Comparison of ENCODE assay signal across 8 mouse cellular contexts in the genomic region with DNA sequence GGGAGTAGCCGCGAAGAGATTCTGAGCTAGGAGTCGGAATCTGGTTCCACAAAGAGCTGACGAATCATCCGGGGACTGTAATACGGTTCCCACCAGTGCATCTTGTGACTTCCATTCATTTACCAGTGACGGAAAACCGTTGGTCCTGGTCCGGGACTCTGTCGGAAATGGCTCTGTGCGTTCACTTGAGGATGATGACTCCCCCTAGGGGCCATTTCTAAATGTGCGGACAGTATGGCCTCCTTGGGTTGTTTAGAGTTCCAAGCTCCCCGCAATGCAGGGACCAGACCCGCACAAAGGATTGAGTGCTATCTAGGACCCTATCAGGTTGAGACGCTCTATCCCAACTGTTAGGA. TPM values are rescaled to one million over a fixed set of nuclear protein-coding genes. Genes with fewer than 3 reads are reported as not detected.
DNase-seq lines count a peak whose midpoint lies in the region; ATAC-seq and TF ChIP-seq lines count a peak whose summit lies in the region.

Gene Arl2, minus strand, starts transcription at position 155 of the 356 bp plus-strand sequence.

- H3K4me3 ChIP-seq in hindbrain, postnatal 0 days (ENCODE audit: low read length) = peak within 1 kb of the TSS; percentile 65
- H3K4me3 ChIP-seq in macrophage (ENCODE audit: inconsistent target) = peak within 1 kb of the TSS; percentile 49

- peak; percentile 93 for DNase-seq in adipocyte (ENCODE audit: low spot score)
- DNase-seq in cerebellum, postnatal 4 days (ENCODE audit: low spot score in 2 of 2) = peak; percentile 53 to 79
- DNase-seq in gastrocnemius, adult 18-20 months (ENCODE audit: low spot score) = peak; percentile 82
- peak; percentile 96 for DNase-seq in hindbrain, postnatal 0 days (ENCODE audit: low spot score)
- DNase-seq in left cerebral cortex, adult 18-20 months (ENCODE audit: low spot score in 2 of 2) = peak; percentile 74 to 76
- DNase-seq in right cerebral cortex, postnatal 10 days (ENCODE audit: low spot score in 2 of 2) = peak; percentile 91
- DNase-seq in urinary bladder, postnatal 4 days (ENCODE audit: low spot score in 2 of 2) = peak; percentile 69

- H3K79me2 ChIP-seq in macrophage (ENCODE audit: inconsistent target) = no peaks in the 10 kb centered on the region

- peak within 1 kb of the TSS; percentile 80 for H3K9ac ChIP-seq in hindbrain, postnatal 0 days (replicated peaks; ENCODE audit: low read length)

- peak; percentile 52 for TF ChIP-seq CTCF in hindbrain, postnatal 0 days (IDR thresholded peaks at IDR 0.05; ENCODE audit: low read depth)

- H3K4me2 ChIP-seq in hindbrain, postnatal 0 days (ENCODE audit: low read depth, low read length) = peak within 1 kb of the TSS; percentile 92

- H3K4me1 ChIP-seq in hindbrain, postnatal 0 days (ENCODE audit: insufficient read depth, low read length) = peaks cover 10% of the 10 kb centered on the region

- H3K27me3 ChIP-seq in hindbrain, postnatal 0 days (ENCODE audit: insufficient read depth, low read length) = no peaks in the 10 kb centered on the region

- WGBS in hindbrain, postnatal 0 days = under 1% methylated on average over 15 of the region's 15 CpGs
- whole genome bisulfite sequencing in macrophage (ENCODE audit: missing documents) = 4% methylated on average over 15 of the region's 15 CpGs

- no peaks in the 10 kb centered on the region for H3K9me3 ChIP-seq in hindbrain, postnatal 0 days (ENCODE audit: low read length)

- peak within 1 kb of the TSS; percentile 99 for H3K27ac ChIP-seq in hindbrain, postnatal 0 days
- peak within 1 kb of the TSS; percentile 92 for H3K27ac ChIP-seq in macrophage

- ATAC-seq in hindbrain, postnatal 0 days = peak; percentile 82

- H3K36me3 ChIP-seq in hindbrain, postnatal 0 days (ENCODE audit: insufficient read depth, low read length) = peaks cover 10% of the 10 kb centered on the region
- H3K36me3 ChIP-seq in macrophage (ENCODE audit: inconsistent target) = no peaks in the 10 kb centered on the region

RNA-seq across cellular contexts. Expression of gene Arl2, which starts in this region (rescaled TPM):
- 10 to 100 TPM; 73.7 to 73.9 TPM for total RNA-seq in gastrocnemius, adult 18-20 months (2021)
- 112 and 123 TPM in 2 replicates for total RNA-seq in hindbrain, postnatal 0 days (2014; rRNA removed)
- 151 and 155 TPM in 2 replicates for polyA plus RNA-seq in hindbrain, postnatal 0 days (2015; fragmentation: Nextera tagmentation; extraction: Ambion mirVana)
- 10 to 100 TPM; 82.9 to 92.9 TPM for total RNA-seq in left cerebral cortex, adult 18-20 months (2021)
- total RNA-seq in macrophage (2018; cell fraction: chromatin; rRNA removed) = 10 to 100 TPM in 14 of 26 experiments, 1 to 10 TPM in 12; 2.8 to 27.5 (median 11.5) TPM
- total RNA-seq in macrophage (2018; cell fraction: cytosol; rRNA removed) = 10 to 100 TPM; 19.4 to 37.0 (median 25.7) TPM
- total RNA-seq in macrophage (2018; cell fraction: nucleus; rRNA removed) = 10 to 100 TPM in 18 of 26 experiments, 1 to 10 TPM in 8; 5.3 to 30.1 (median 12.5) TPM
- 24.6 to 32.9 TPM (median 27.4 TPM) in 3 replicates for polyA plus RNA-seq in macrophage (2018)

Comparison
In these comparisons a context has a peak if more than half of its experiments do, and no peak if none do; other contexts are left out.
1. Peak in every context shown above with its lines: DNase-seq, ATAC-seq, H3K4me3 ChIP-seq and H3K27ac ChIP-seq.